Mouse (Mus musculus): Measurements from ENCODE around the gene Arl10.

Gene Arl10

DNA sequence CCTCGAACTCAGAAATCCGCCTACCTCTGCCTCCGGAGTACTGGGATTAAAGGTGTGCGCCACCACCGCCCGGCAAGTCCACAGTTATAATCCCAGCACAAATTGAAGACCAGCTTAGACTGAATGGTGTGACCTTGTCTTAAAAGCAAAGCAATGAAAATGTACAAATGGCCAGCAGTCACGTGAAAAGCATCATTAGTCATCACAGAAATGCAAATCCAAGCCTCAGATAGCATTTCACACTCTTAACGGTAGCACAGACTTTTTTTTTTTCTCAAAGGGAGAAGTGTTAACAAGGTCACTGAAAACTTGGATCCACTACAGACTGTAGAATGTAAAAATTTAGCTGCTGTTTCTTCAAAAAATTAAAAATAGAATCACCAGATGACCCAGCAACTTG, 41.5 kb downstream of the Arl10 start:
- no peak for DNase-seq (ENCODE audit: low spot score in 2 of 2)

DNA sequence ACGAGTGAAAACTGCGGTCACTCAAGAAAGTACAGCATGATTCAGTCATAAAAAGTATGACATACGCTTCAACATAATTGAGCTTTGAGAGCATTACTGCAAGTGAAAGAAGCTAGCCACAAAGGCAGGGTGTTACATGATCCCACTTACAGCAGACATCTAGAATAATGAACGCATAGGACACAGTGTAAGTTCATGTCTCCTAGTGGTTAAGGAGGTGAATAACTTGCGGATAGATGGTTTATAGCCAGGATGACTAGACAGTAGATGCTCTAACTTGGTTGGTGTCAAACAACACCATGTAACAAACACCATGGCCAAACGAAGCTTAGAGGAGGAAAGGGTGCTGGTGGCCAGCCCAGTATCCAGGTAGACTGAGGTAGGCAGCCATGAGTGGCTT, 42.2 kb downstream of the Arl10 start:
- no peak for DNase-seq (ENCODE audit: low spot score in 2 of 2)

DNA sequence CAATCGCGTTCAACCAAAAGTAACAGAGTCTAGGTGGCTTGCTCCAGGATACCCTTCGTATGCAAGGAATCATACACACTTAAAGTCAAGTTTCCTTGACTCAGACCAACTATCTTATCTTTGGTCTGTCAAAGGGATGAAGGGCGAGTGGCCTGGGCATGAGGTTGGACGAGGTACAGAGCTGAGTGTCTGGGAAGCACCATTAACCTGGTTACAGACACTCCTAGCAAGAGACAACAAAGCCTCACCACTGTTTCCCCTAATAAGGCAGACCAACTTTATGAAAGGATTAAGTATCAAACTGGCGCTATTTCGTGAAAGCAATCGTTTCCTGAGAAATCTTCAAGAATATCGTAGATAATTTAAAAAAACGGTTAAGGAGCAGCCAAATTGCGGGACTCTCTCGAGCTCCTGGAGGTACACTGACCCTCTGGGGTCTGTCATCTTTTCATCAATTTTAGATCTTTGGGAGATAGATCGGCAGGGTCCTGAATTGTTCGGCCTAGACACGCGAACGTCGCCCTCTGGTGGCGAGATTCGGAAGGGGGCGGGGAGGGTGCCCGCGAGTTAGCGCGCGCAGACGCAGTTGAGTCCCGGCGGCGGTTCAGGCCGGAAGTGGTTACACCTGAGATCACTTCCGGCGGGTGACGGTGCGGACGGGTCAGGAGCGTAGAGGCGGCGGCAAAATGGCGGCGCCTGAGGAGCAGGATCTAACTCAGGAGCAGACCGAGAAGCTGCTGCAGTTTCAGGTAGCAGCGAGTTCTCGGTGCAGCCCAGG, 46.5 kb downstream of the Arl10 start, which contains the start of gene Faf2:
Gene Faf2 (plus strand): TSS at position 630 of the 778 bp plus-strand sequence.
- DNase-seq (ENCODE audit: low spot score in 2 of 2): peak; percentile 97 to 98

DNA sequence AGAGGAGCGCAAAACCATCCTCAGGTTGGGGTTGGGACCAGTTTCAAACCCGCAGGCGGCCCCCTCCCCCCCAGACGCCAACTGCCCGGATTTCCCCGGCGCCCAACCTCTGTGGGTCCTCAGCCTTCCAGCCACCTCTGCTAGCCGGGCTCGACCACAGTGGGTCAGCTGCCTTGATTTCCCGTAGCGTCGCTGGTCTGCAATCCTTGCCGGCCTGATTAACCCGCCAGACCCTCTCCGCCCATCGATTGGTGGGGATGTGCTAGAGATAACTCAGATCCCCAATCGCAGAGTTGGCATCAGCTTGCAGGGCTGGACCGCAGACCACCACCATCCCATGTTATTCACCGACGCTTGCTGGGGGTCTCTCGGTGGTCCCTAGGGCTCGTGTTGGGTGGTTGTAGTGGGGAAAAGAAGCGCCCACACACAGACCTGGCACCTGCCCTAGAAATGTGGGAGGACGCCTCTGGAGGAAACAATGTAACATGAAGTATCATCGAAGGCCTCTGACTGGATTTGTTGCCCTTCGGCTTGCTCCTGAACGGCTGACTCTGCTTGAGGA, 47.2 kb downstream of the Arl10 start:
- no peak for DNase-seq (ENCODE audit: low spot score in 2 of 2)

DNA sequence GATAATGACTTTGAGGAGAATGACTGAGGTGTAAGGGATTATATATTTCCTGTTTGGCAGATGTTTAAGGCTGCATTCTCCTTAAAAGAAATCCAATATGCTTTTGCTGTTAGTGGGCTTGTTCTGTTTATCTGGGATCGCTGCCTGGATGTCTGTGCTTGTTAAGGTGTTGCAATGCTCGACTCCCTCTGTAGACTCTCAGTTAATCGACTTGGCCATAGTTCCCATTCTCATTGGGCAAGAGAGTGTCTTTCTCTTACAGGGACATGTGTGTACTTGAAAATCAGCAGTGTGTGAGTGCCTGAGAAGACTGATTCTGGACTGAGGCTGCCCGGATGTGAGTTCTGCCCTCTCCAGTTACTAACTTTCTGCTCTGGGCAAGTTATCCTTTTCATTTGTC, 54.3 kb downstream of the Arl10 start:
- DNase-seq (ENCODE audit: low spot score in 2 of 2): peak in 1 of 2 experiments; percentile 55

All from urinary bladder, postnatal 36 days (tissue).